Mouse (Mus musculus) cerebellum, adult 2 months (tissue): ENCODE measurements around the gene Rnf13. TPM values are rescaled to one million over a fixed set of nuclear protein-coding genes. Genes with fewer than 3 reads are reported as not detected.

Source experiments
- DNase-seq, 2 experiments: peaks; one replicate each; pipeline ENCODE4 v3.0.0; 2021
- H3K27ac ChIP-seq: fragments of 200-500 bp; 2 replicates; pipeline ENCODE4 v1.5.1; 2012; ENCODE audit warnings: low read length, control low read depth, inconsistent platforms; ENCODE audit not compliant: insufficient read depth
- H3K27me3 ChIP-seq: fragments of 200-500 bp; 2 replicates; pipeline ENCODE4 v1.6.1; 2012; ENCODE audit warnings: inconsistent platforms, mild to moderate bottlenecking, low read length, moderate library complexity; ENCODE audit not compliant: control insufficient read depth, insufficient read depth
- H3K4me1 ChIP-seq: fragments of 200-500 bp; 2 replicates; pipeline ENCODE4 v1.6.1; 2011; ENCODE audit warnings: low read length; ENCODE audit not compliant: control insufficient read depth, insufficient read depth
- H3K4me3 ChIP-seq: fragments of 200-500 bp; replicated peaks from 2 replicates; pipeline ENCODE3; 2011; ENCODE audit warnings: mild to moderate bottlenecking, low read depth, low read length, control low read depth; ENCODE audit not compliant: insufficient read depth
- CTCF ChIP-seq: fragments of 200-500 bp; IDR thresholded peaks from 2 replicates; pipeline ENCODE4 v1.5.1; 2011; ENCODE audit warnings: low read depth, mild to moderate bottlenecking, control low read depth, low read length, moderate library complexity, borderline replicate concordance; ENCODE audit not compliant: insufficient read depth
- POLR2A ChIP-seq: fragments of 200-500 bp; IDR thresholded peaks from 2 replicates; pipeline ENCODE4 v1.6.1; 2011; ENCODE audit warnings: low read length, control low read depth, borderline replicate concordance; ENCODE audit not compliant: insufficient read depth
- WGBS: fragments of 180-500 bp; shearing (Covaris S2); methylation state at CpG from one replicate; pipeline ENCODE4 v1.1.7; 2018; 5-methylcytosine and 5-hydroxymethylcytosine counted together
- polyA plus RNA-seq: library from polyadenylated mRNA; depleted of rRNA; stranded (reverse); fragments of >200 nt; gene quantifications from 2 replicates; pipeline ENCODE4 v1.2.3, GENCODE M21; 2012; rRNA removed

Gene Rnf13
- polyA plus RNA-seq, 1 experiment: 169 TPM

DNA sequence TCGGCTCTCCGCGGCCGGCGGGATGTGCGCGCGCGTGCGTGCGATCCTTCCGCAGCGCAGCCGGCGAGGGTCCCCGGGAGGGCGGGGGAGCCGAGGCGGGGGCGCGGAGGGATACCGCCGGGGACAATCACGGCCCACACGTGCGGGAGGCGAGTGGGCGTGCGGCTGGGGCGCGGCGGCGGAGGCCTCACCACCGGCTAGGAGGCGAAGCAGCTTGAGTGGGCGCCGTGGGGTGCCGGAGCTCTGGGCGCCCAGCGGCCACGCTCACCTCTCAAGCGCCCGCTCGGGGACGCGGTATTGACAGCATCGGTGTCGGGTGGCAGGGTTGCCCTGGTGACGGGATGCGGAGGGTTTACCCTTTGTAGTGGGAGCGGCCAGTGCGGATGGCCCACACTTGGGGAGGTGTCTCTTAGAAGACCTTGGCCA lies 111.9 kb downstream of the Rnf13 start, which contains the start of gene Pfn2:
Gene Pfn2, minus strand, starts transcription at position 320 of the 426 bp plus-strand sequence.
- WGBS: 0% methylated on average over 41 of the region's 52 CpGs
- peak; percentile 83 to 85 for DNase-seq
- Histone ChIP-seq H3K27ac (peak within 1 kb of the TSS; percentile 82), H3K27me3 (no peaks in the 10 kb centered on the region), H3K4me1 (no peaks in the 10 kb centered on the region), H3K4me3 (peak within 1 kb of the TSS; percentile 99)
- no peak for TF ChIP-seq POLR2A
- TF ChIP-seq CTCF: no peak

GRCm38 (mm10) chr3:57882945-57883344 lies 147.1 kb downstream of the Rnf13 start:
- no peak for TF ChIP-seq POLR2A
- no peak for TF ChIP-seq CTCF
- 64% methylated on average over 3 of the region's 3 CpGs for WGBS
- Histone ChIP-seq H3K27ac (no peak overlapping the region), H3K4me3 (no peak overlapping the region), H3K27me3 (no peaks in the 10 kb centered on the region), H3K4me1 (no peaks in the 10 kb centered on the region)
- no peak for DNase-seq

Other genes with a start within 250 kb of the Rnf13 start
- gene Wwtr1, start 160.2 kb upstream of the Rnf13 start, polyA plus RNA-seq: 10.0 and 10.6 TPM in 2 replicates
- 25.9 and 28.9 TPM in 2 replicates for gene Commd2, start 84.3 kb upstream of the Rnf13 start, polyA plus RNA-seq
- gene Ankub1, start 43.3 kb upstream of the Rnf13 start, polyA plus RNA-seq: 3.2 and 3.9 TPM in 2 replicates
- gene Pfn2, start 112.0 kb downstream of the Rnf13 start, polyA plus RNA-seq: 353 and 396 TPM in 2 replicates